Mouse (Mus musculus) naive thymus-derived CD4-positive, alpha-beta T cell, adult 2 months (primary cell): ENCODE data around the gene Spdl1.
A peak's percentile ranks its signal among the peaks of the same experiment; 100 is the strongest.
"Not testable (repeated sequence)": the region's sequence is repeated elsewhere in the genome, so short reads cannot be mapped to it uniquely, and the experiment has no call there.

Source experiments
- DNase-seq: peaks from one replicate; pipeline ENCODE4 v3.0.0-alpha.2; 2011; ENCODE audit warnings: low read depth

The Spdl1 gene

DNA sequence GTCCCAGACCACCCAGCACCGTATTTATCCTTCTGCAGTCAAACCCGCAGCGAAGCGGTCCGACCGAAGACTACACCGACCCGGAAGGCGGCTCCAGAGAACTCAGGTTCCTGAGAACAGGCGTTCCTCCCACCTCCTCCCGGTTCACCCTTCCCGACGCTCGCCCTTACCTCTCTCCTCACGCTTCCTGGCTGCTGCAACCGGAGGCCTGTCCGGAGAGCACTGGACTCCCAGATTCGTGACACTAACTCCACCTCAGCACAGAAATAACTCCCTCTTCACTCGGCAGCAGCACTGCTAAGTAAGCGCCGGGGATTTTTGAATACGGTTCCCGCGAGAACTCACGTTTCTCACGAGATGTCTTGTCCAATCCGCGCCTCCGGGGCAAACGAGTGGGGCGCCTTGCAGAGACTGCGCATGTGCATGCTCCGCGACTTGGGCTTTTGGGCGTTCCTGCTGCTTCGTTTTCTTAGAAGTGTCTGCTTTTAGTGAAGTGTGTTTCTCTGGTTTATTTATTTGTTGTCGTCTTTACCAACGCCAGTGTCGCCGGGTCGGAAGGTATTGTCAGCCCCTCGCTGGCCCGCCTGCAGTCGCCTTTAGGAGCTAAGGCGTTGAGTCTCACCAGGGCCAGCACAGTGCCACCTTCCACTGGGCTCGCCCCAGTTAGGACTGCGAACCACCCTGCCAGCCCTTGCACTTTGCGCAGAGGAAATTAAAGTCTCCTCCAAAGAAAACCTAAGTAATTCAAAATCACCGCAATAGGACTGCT is at the start of gene Spdl1:
Gene Spdl1, minus strand, starts transcription at position 324 of the 769 bp plus-strand sequence.
- peak; percentile 98 for DNase-seq

DNA sequence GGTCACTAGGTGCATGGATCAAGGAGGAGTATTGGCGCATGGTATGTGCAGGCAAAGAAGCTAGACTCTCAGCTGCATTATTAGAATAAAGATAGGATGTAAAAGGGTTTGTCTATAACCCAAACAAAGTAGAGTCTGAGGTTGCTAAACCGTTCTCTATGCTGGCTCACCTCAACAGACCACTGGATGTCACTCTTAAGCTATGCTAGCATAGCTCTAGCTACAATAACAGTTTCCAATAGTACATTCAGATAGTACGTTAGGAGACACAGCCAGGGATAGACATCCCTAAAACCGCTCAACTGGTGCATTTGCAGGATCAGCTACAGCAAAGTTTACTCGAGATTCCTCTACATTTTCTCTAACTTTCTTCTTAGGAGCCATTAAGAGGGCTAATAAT is 48.1 kb upstream of the Spdl1 start:
- no peak for DNase-seq

DNA sequence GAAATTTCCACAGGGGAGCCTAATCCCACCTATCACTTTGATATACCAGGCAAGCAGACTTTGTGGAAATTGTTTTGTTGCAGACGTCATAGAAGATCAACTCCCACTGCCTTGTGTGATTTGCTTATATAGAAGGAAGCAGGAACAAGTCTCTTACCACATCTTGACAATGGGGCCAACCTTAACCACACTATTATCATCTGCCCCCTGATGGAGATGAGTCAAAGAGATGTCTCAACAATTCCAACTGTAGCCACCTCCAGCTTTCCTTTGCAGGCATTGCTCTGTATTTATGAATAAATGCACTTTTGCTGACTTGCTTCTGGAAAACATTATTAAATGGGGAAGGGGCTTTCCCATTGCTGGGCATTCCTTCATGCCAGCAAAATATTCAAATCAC is 46.2 kb upstream of the Spdl1 start:
- DNase-seq, result no peak

DNA sequence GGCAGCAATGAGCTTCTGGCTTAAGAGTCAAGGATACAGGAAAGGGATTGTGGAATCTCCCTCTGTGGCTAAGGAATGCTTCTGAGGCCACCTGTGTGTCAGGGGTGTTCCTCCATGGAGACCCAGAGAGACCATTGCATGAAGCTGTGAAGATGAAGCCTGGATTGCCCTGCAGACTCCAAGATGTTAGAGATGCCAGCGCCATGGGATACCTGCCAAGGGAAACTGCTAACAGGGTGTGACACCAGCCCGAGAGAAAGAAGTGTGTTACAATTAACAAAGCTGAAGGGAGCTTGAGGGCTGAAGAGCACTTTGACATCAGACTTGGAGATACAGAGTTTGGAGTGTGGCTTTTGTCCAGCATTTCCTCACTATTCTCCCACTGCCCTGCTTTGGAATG is 40.4 kb upstream of the Spdl1 start:
- no peak for DNase-seq

DNA sequence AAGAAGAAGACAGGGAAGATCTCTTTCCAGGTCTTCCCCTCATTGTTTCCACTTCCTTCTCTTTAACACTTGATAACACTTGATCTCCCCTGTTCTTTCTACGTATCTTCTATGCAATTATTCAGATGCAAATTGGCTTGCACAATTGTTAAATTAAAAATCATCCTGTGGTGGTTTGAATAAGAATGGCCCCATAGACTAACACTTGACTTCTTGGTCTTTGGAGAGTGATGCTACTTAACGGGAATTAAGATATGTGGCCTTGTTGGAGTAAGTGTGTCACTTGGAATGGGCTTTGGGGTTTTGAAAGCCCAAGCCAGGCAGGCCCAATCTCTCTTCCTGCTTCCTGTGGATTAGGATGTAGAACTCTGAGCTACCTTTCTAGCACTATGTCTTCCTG is 39.0 kb upstream of the Spdl1 start:
- DNase-seq, result no peak

DNA sequence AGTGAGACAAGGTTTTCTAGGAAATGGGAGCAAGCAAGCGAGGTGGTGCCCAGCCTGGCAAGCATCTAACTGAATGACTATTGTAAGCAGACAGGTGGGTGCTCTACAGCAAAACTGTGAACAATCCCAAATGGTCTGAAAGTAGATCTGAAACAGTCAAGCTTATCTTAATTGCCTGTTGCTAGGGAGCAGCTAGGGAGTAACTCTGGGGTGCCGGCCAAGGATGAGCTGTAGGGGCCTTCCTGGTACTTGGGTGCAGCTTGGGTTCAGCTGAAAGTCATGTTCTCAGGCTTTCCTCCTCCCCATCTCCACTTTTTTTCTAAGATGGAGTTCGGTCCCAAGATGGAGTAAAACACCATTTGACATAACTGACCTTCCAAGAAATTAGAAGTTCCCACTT is 38.5 kb upstream of the Spdl1 start:
- no peak for DNase-seq

DNA sequence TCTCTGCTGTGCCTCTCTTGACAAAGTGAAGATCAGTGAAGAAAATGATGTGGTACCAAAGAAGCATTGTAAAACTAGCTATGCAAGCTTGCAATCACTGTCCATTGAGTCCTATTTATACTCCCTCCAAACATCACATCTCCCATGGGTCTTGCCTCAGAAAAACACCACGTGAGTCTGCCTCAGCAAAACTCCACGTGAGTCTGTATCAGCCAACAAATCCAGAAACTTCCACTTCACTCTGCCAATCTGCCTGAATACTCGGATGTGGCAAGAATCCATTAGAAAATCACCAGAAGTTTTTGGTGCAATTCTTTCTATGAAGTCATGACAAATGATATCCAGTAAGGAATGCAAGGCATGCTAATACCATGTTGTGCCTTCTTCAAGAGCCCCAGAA is 38.0 kb upstream of the Spdl1 start:
- no peak for DNase-seq

DNA sequence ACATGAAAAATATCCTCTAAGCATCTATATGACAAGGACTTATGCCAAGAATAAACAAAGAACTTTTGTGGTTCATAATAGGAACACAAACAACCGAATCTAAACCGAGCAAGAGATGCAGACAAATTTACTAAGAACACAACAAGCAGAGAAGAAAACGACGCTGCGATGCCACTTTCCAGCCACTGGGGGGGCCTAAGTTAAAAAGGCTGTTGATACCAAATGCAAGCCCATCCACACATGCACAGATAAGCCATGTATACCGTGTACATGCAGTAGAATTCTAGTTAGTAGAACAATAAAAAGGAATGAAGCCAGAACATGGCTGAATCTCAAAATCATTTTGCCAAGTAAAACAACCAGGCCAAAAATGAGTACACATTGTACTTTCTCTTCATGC is 35.2 kb upstream of the Spdl1 start:
- no peak for DNase-seq

DNA sequence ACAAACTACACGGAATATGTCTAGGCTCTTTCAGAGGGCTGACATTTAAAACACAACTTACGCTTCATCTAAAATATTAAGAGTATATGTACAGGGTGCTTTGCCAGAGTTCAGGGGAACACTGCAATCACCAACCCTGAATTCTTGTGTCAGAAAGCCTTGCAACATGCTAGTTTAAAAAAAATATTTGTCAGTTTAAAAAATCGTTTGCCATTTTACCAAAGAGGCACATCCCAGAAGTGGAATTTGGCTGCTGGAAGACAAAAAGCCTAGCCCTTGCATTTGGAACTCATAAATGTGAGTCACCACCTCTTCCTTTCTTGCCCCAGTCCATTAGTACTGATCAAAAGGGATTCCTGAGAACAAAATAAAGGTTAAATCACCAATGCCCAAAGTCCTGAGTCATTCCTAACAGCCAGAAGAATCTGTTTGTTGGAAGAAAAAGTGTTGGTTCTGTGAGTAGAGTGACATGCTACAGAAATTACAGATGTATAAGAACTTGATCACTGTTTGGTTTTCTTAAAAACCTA is 32.4 kb upstream of the Spdl1 start:
- DNase-seq, result no peak

DNA sequence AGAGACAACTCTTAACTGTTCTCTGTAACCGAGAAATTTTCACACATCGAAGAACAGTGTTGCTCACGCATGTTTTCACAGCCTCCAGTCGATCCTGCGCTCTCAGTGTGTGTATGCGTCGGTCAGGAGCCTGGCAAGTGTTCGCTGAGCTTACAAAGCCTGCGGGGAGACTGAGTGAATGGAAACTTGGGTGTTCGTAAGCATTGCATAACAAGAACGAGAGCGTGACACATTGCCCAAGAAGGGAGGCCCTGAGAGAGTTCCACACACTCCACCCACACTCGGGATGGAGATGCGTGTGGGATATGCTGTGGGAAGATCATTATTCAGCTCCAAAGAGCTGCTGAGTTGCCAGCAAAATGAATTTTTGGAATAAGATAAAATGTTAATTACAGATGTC is 31.7 kb upstream of the Spdl1 start:
- DNase-seq, result no peak

DNA sequence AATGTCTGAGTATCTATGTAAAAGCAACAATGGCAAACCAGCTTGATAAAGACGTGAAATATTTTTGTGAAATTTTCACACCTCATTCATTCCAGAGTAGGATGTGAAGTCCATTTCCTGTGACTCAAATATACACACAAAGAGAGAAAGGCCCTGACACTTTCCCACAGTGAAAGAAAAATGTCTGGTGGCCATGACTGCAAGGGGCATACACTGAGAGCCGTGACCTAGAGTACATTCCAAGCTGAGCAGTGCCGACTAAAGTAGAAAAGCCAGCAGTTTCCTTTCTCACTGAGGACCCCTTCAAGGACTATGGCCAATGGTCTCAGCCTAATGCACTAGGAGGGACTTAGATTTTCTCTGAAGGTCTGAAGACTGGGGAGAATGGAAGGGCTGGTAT is 23.2 kb upstream of the Spdl1 start:
- no peak for DNase-seq

DNA sequence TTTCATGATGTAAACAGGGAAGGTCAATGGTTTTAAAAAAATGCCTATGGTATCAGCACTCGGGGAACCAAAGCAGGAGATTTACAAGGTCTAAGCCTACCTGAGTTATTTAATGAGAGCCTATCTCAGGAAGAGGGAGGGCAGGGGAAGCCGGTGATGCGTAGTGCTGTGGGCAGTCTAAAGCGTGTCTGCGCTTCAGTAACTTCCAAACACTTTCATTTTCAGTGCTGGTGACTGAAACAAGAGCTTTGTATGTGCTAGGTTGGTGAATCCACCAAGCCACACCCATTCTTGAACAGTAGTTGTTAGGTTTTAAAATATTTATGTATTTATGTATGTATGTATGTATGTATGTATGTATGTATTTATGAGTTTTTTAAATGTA is 12.8 kb upstream of the Spdl1 start:
- no peak for DNase-seq

DNA sequence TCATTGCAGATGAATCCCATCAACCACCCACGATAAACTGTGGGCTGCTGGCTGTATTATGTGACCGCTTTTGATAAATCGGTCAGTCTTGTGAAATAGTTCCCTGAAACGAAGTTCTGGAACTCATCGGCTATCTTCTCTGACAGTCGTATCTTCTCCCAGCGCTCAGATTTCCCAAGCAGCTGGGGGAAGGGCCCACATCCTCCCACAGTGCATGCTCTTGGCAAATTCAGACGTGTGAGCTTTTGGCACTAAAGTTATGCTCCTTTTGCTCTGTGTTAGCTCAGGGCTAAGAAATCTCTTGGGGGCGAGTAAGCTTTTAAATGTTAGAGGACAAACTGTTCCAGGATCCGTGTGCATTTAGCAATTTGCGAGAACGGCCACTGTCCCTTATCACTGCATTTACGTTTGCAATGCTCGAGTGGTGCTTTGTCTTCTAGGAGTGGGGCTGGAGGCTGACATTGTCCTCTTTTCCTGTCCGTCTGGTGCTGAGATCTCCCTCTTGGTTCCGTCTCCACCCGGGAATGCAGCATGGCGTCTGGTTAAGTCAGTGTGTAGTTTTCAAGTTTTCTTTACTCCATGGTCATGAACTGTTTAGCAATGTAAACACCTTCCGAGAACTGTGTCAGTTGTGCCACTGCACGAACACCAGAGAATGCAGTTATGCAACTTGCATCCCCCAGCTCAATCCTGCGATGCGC is 12.3 kb upstream of the Spdl1 start:
- DNase-seq, result no peak

DNA sequence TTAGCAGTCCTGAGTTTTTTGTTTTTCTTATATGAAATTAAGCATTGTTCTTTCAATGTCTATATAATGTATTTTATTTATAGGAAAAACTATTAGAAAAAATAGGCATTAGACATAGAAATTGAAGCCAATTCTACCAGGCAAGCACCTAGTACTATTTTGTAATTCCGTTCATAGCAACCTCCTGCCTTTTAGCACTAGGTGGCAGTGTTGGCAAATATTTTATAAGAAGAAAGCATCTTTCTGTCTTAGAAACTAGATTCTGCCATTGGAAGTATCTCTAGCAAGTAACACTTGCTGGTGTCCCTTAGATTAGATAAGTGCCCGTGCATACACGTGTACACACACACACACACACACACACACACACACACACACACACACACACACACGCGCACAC is 10.1 kb upstream of the Spdl1 start:
- DNase-seq, result peak; percentile 61

DNA sequence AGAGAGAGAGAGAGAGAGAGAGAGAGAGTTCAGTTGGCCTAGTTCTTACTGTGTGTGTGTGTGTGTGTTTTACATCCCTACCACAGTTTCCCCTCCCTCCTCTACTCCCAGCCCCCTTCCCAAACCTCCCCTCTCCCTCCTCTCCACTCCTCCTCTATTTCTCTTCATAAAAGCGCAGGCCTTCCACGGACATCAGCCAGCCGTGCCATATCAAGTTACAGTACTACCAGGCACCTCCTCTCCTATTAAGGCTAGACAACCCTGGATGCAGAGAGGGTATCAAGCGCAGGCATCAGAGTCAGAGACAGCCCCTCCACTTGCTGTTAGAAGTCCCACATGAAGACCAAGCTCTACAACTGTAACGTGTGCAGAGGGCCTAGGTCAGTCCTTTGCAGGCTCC is 6.8 kb upstream of the Spdl1 start:
- DNase-seq, result no peak

DNA sequence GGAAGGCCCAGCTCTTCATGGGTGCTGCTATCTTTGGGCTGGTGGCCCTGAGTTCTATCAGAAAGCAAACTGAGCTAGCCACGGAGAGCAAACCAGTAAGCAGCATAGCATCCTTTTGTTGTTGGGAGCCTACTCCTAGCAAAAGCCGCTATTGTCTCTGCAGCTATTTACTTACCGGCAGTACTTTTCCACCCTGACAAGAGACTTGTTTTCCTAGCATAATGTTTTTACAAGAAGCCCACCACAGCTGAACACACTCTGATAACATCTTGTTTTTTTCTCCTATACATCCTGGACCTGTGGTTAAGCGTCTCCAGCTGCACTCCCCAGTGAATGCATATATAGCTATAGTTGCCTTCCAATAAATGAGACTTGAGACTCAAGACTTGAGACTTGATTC is 5.6 kb upstream of the Spdl1 start:
- DNase-seq, result no peak

DNA sequence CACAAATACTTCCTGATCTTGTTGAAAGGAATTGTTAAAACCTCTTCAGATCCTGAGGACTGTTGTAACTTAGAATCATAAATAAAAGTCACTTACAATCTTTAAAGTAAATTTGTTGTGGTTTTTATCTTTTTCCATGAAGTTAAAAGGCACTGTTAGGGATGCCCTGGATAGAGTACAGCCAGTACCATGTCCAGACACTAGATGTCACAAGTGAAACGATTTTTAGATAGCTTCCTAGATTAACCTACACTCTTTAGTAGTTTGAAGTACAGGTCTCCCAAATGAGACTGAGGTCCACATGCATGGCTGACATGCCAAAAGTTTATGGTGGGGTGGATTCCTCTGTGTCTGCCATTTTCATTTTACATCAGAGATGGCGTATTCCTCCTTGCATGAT is 2.8 kb upstream of the Spdl1 start:
- no peak for DNase-seq

DNA sequence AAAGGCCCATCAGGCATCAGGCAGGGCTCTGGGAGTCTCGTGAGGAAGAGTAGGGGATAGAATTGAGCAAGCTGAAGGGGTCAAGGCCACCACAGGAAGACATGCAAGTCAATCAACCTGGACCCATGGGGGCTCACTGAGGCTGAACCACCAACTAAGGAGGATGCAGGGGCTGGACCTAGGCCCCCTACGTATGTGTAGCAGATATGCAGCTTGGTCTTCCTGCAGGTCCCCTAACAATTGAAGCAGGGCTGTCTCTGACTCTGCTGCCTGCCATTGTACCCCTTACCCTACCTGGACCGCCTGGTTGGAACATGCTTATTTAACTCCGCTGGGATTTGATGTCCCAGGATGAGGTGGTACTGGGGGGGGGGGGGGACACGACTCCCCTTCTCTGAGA is 763 bp downstream of the Spdl1 start:
- no peak for DNase-seq

DNA sequence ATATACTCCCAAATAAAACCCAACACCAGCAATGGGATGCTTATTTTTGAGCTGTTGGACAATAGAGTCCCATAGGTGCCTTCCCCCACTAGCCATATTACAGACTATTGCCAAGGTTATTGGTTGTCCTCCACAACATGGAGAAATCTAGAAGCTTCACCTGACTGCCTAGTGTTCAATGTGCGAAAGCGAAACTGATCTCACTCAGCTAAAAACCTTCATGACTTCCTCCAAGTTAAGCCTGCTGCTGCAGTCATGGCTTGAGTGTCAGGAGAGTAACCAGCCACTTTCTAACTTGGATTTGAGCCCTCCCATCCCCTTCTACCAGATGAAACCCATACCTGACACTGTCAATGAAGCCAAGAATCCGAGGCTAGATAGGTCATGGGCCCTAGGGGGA is 5.6 kb downstream of the Spdl1 start:
- DNase-seq, result no peak

DNA sequence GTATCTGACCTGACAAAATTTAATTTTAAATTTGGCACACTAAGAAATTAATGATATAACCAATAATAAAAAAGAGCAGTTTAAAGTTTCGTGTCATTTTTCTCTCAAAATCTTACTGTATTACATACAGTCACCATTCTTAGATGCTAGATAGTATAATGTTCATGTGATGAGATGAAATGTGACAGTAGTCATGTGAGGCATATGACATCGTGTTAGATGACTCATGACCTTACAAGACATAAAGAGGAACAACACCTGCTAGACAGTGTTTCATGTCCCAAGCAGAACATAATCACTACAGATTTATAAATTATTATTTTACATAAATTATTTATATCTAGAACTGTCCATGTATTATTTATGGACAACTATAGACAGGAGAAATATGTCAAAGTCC is 6.5 kb downstream of the Spdl1 start:
- DNase-seq, result no peak

DNA sequence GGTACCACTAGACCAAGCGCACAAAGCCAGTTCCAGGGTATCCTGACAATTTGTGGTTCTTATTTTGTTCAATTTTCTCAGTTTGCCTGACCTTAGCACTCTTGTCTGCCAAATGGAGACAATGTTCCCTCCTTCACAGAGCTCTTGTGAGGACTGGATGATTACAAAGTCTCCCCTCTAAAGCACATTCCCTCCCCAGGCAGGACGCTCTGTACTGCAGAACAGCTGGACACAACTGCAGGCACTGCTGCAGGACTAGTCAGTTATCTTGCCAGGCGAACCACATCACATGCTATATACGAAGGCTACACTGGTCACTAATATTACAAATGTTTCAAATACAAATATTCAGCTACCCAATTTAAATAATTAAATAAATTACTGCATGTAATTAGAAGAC is 8.7 kb downstream of the Spdl1 start:
- DNase-seq, result no peak

DNA sequence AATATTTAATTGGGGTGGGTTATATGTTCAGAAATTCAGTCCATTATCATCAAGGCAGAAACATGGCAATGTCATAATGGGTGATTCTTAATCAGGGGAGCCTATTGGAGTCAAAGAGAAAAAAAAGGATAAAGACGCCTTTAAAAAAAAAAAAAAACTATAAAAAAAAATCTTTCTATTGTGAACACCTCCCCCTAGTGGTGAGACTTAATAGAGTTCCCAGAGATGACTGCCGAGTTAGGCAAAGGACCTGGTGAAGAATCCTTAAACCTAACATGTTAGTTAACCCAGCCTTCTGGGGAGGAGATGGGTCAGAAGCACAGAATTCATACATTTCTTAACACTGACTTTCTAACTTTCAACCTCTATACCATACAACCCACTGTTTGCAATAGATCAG is 18.7 kb downstream of the Spdl1 start:
- peak; percentile 79 for DNase-seq

DNA sequence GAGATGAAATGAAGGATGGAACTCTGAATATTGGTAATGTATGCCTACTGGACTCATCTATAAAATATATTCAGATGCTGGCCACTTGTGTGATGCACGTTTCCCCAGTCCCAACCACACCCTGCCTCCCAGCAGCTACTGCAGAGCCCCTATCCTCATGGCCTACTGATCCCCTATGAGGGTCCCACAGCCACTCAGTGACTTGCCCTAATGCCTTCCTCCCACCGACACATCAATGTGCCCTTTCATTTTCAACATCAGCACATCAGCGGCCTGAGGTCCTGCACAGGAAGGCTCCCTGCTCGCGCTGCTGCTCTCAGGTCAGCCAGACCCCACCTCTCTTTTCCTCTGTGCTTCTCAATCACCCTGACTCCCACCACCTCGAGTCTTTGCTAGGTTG is 19.1 kb downstream of the Spdl1 start:
- DNase-seq, result no peak

DNA sequence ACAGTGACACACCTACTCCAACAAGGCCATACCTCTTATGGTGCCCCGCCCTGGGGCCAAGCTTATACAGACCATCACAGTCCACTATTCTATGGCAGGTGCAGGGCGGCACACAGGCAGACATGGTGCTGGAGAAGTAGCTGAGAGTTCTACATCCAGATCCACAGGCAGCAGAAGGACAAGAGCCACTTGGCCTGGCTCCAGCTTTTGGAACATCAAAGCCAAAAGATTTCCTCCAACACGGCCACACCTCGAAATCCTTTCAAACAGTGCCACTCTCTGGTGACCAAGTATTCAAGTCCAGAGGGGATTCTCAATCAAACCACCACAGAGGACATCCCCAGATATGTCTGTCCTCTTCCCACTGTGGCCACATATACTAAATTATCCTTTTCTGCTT is 28.4 kb downstream of the Spdl1 start:
- not testable (repeated sequence) for DNase-seq
